Mouse (Mus musculus) erythroblast, embryonic 14.5 days (primary cell): ENCODE results near the gene Apbb2. TPM values are rescaled to one million over a fixed set of nuclear protein-coding genes. Genes with fewer than 3 reads are reported as not detected.

Source experiments
- H3K27me3 ChIP-seq: 2 replicates; pipeline ENCODE4 v1.6.1; 2012; ENCODE audit warnings: inconsistent platforms; ENCODE audit not compliant: control insufficient read depth
- H3K36me3 ChIP-seq: 2 replicates; pipeline ENCODE4 v1.6.1; 2012; ENCODE audit warnings: mild to moderate bottlenecking, inconsistent platforms; ENCODE audit not compliant: control insufficient read depth
- H3K4me1 ChIP-seq: 2 replicates; pipeline ENCODE4 v1.6.1; 2012; ENCODE audit warnings: inconsistent platforms; ENCODE audit not compliant: control insufficient read depth
- H3K4me3 ChIP-seq: replicated peaks from 2 replicates; pipeline ENCODE3; 2012; ENCODE audit warnings: moderate library complexity, mild to moderate bottlenecking, inconsistent platforms
- H3K9me3 ChIP-seq: 2 replicates; pipeline ENCODE4 v1.6.1; 2012; ENCODE audit warnings: low read length, inconsistent platforms, mixed read lengths; ENCODE audit not compliant: control insufficient read depth
- GATA1 ChIP-seq: IDR thresholded peaks from 2 replicates; pipeline ENCODE4 v1.6.1; 2012; ENCODE audit warnings: low read length, inconsistent platforms, mixed read lengths
- TAL1 ChIP-seq: IDR thresholded peaks from 3 replicates; pipeline ENCODE4 v1.6.1; 2012; ENCODE audit warnings: low read length, inconsistent platforms, mixed read lengths
- polyA plus RNA-seq: library from polyadenylated mRNA; stranded (reverse); fragments of >175 nt; gene quantifications from 2 replicates; pipeline ENCODE4 v1.2.3, GENCODE M21; 2012

Apbb2 gene
- polyA plus RNA-seq, 1 experiment = 0.06 TPM

DNA sequence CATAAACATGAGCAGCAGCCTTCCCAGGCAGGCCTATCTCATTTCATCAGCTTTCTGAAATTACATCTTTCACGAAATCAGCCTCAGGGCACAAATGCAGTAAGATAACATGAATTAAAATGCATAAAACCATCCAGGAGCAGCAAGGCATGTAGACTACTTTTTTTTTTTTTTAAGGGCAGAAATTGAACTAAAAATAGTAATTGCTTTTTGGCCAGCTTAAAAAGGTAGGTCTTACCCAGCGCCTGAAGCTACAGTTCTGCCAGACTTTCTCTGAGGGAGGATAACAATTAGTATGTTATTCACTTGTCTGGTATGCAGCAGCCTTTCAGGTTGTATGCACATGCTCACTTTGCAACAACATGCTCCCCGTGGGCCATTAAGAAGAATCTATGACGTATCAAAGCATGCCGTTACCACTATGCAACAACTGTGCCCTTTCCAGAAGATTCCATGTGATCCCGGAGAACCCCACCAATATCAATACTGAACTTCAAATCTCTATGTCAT is 32.3 kb downstream of the Apbb2 start:
- no peak for TF ChIP-seq TAL1
- Histone ChIP-seq H3K4me1 (no peaks in the 10 kb centered on the region), H3K4me3 (no peak overlapping the region), H3K36me3 (no peaks in the 10 kb centered on the region), H3K9me3 (peaks cover 10% of the 10 kb centered on the region; the same call in 1 of the 2 replicates), H3K27me3 (no peaks in the 10 kb centered on the region)

DNA sequence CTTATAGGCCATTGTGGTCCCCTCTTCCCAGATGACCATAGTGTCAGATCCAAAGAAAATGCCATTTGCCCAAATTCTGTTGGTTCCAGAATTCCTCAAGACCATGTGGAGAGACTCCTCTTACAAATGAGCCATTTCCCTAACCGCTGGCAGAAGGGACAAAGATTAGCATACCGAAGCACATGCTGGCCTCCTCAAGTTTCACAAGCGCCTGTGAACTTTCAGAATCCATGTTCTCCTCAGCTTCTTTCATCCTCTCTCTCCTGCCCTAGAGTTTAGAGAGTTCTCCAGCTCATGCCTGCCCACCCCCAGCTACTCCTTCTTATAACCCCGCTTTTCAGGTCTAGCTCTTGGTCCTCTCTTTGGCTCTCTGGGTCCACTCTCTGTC is 35.6 kb downstream of the Apbb2 start:
- H3K4me1 ChIP-seq = no peaks in the 10 kb centered on the region
- peaks cover 4% of the 10 kb centered on the region; the same call in 1 of the 2 replicates for H3K9me3 ChIP-seq
- no peaks in the 10 kb centered on the region for H3K27me3 ChIP-seq
- no peaks in the 10 kb centered on the region for H3K36me3 ChIP-seq
- H3K4me3 ChIP-seq = no peak overlapping the region
- TF ChIP-seq GATA1 (no peak), TAL1 (no peak)

DNA sequence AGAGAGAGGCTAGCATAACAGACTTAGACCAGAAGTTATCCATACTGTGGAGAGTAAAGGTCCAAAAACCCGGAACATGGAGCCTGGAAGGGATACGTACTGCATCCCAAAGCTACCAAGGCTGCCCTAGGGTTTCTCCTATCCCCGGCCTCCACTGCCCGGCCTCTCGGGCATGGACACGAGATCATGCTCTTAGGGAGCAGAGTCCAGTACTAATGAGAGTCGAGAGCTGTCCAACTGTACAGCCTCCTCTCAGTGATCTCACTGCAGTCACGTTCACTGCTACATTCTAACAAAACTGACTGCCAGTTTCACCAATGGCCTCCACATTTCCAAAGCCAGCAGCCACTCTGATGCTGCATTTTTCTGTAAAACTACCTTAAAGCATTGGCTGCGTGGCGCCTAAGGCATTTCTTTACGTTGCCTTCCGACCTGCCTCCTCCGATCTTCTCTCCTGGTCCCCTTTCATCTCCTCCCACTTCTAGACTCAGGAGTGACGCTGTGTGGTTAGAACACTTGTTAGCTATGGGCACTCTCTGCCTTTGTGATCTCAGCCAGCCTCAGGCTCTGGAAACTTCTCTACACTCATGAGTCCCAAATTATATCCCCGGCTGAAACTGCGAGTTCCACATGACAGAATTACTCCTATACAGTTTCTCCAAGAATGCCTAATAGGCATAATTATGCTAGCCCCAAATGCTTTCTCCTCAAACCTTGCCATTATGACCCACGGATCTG is 36.1 kb downstream of the Apbb2 start:
- no peaks in the 10 kb centered on the region for H3K27me3 ChIP-seq
- no peaks in the 10 kb centered on the region for H3K4me1 ChIP-seq
- no peak for TF ChIP-seq TAL1
- peaks cover 2% of the 10 kb centered on the region; the same call in 1 of the 2 replicates for H3K9me3 ChIP-seq
- H3K4me3 ChIP-seq = no peak overlapping the region
- no peaks in the 10 kb centered on the region for H3K36me3 ChIP-seq

DNA sequence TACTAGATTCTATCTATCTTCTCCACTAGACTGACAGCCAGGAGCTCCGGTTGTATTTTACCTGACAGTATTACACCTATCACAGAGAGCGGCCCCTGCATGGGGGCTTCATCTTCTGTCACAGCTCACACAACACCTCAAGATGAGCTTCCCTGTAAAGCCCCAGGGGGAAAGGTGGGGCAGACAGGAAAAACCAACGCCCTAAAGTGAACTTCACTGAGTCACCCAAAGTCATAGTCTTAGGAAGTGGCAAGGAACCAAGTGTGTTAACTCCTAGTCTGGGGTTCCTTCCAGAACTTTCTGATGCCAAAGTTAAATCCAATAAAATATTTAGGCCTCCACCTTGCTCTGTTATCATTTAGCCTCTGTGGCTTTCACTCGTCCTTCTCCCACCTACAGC is 39.5 kb downstream of the Apbb2 start:
- Histone ChIP-seq H3K27me3 (no peaks in the 10 kb centered on the region), H3K9me3 (no peaks in the 10 kb centered on the region; the same call in 1 of the 2 replicates), H3K4me1 (no peaks in the 10 kb centered on the region), H3K4me3 (no peak overlapping the region), H3K36me3 (no peaks in the 10 kb centered on the region)
- TF ChIP-seq TAL1 = no peak
- no peak for TF ChIP-seq GATA1

DNA sequence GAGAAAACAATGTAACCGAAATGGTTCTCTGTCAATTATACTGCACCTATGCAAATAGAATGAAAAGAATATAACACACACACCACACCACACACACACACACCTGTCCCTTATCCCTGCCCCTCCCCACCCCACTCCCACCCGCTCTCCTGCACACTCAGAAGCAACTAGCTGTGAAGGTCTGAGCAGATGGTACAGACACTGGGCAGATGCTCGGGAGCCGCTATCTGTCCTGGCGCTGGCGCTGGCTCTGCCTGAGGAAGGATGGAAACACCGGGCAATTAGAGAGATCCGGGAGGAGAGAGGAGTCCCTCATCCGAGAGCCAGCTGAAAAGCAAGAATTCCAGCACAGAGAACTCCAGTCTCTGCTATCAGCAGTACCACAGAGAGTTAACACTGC is 42.3 kb downstream of the Apbb2 start:
- H3K4me1 ChIP-seq = no peaks in the 10 kb centered on the region
- H3K4me3 ChIP-seq = no peak overlapping the region
- TF ChIP-seq GATA1 (no peak), TAL1 (no peak)
- H3K36me3 ChIP-seq = no peaks in the 10 kb centered on the region
- no peaks in the 10 kb centered on the region for H3K27me3 ChIP-seq
- H3K9me3 ChIP-seq = no peaks in the 10 kb centered on the region

GRCm38 (mm10) chr5:66575148-66575547 is 43.4 kb downstream of the Apbb2 start:
- Histone ChIP-seq H3K9me3 (no peaks in the 10 kb centered on the region), H3K36me3 (no peaks in the 10 kb centered on the region), H3K4me1 (no peaks in the 10 kb centered on the region), H3K27me3 (no peaks in the 10 kb centered on the region), H3K4me3 (no peak overlapping the region)
- TF ChIP-seq TAL1 (no peak), GATA1 (no peak)

GRCm38 (mm10) chr5:66573266-66573665 is 45.3 kb downstream of the Apbb2 start:
- Histone ChIP-seq H3K27me3 (no peaks in the 10 kb centered on the region), H3K36me3 (no peaks in the 10 kb centered on the region), H3K9me3 (no peaks in the 10 kb centered on the region), H3K4me1 (no peaks in the 10 kb centered on the region), H3K4me3 (no peak overlapping the region)
- TF ChIP-seq TAL1 (no peak), GATA1 (no peak)

GRCm38 (mm10) chr5:66572086-66572855 is 46.3 kb downstream of the Apbb2 start:
- TF ChIP-seq TAL1 (no peak), GATA1 (no peak)
- no peaks in the 10 kb centered on the region for H3K4me1 ChIP-seq
- no peaks in the 10 kb centered on the region for H3K27me3 ChIP-seq
- H3K36me3 ChIP-seq = no peaks in the 10 kb centered on the region
- no peak overlapping the region for H3K4me3 ChIP-seq
- no peaks in the 10 kb centered on the region for H3K9me3 ChIP-seq

DNA sequence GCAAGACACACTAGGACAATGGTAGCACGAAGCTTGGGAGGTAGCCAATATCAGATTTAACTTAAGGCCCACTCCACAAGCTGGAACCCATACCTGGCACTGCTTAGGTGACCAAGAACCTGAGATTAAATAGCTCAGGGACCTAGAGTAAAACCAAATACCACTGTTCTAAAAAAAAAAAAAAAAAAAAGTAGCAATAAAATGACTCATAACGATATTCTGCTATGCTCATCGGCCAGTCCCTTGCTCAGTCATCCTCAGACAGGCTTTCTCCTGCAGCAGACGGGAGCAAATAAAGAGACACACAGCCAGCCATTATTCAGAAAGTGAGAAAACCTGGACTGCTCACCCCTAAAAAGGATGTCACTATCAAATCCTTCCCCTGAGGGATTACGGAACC is 47.9 kb downstream of the Apbb2 start:
- Histone ChIP-seq H3K36me3 (no peaks in the 10 kb centered on the region), H3K9me3 (no peaks in the 10 kb centered on the region), H3K4me3 (no peak overlapping the region), H3K4me1 (no peaks in the 10 kb centered on the region), H3K27me3 (no peaks in the 10 kb centered on the region)
- no peak for TF ChIP-seq GATA1
- TF ChIP-seq TAL1 = no peak
